Mouse (Mus musculus) bone marrow, adult 2 months (tissue): ENCODE measurements around the gene Vmn1r25. TPM values are rescaled to one million over a fixed set of nuclear protein-coding genes. Genes with fewer than 3 reads are reported as not detected.
"Not testable (repeated sequence)": the region's sequence is repeated elsewhere in the genome, so short reads cannot be mapped to it uniquely, and the experiment has no call there.

Source experiments
- H3K27ac ChIP-seq: fragments of 200-500 bp; 2 replicates; pipeline ENCODE4 v1.5.1; 2012; ENCODE audit warnings: low read depth, mild to moderate bottlenecking, control low read depth, inconsistent platforms, low read length; ENCODE audit not compliant: control insufficient read depth, poor library complexity, insufficient read depth
- H3K4me1 ChIP-seq: fragments of 200-500 bp; 2 replicates; pipeline ENCODE4 v1.6.1; 2011; ENCODE audit warnings: low read length; ENCODE audit not compliant: control insufficient read depth, insufficient read depth
- H3K4me3 ChIP-seq: fragments of 200-500 bp; replicated peaks from 2 replicates; pipeline ENCODE3; 2011; ENCODE audit warnings: mild to moderate bottlenecking, low read depth, low read length, control low read depth; ENCODE audit not compliant: control insufficient read depth
- CTCF ChIP-seq: fragments of 200-500 bp; IDR thresholded peaks from 2 replicates; pipeline ENCODE4 v1.5.1; 2011; ENCODE audit warnings: low read length, control low read depth; ENCODE audit not compliant: control insufficient read depth, insufficient read depth
- POLR2A ChIP-seq: fragments of 200-500 bp; IDR thresholded peaks from 2 replicates; pipeline ENCODE4 v1.6.1; 2011; ENCODE audit warnings: low read depth, mild to moderate bottlenecking, control low read depth, low read length, borderline replicate concordance; ENCODE audit not compliant: control insufficient read depth
- WGBS: fragments of 180-500 bp; shearing (Covaris S2); methylation state at CpG from one replicate; pipeline ENCODE4 v1.1.7; 2018; 5-methylcytosine and 5-hydroxymethylcytosine counted together
- polyA plus RNA-seq: library from polyadenylated mRNA; stranded (reverse); fragments of >200 nt; gene quantifications from 2 replicates; pipeline ENCODE4 v1.2.4, GENCODE M21; 2011; ENCODE audit warnings: low replicate concordance; ENCODE audit not compliant: missing spikeins, insufficient read depth, insufficient read length

The Vmn1r25 gene
- not detected in 2 replicates for polyA plus RNA-seq

DNA sequence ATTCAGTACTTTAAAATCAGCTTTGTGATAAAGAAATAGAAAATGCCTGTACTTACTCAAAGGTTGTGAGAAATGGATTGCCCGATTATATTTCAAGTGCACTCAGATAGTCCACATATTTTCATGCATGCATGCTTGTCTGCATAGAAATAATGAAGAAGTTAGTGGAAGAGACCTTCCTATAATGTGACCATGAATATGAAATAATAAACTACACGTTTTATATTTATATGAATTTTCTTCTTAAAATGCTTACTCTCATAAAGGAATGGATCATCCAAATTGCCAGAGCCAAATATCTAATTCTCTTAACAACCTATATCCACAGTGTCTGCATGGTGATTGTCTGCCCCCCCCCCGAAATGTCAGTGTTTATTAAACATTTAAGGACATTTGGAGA, at the start of gene Vmn1r25:
TSS of gene Vmn1r25 (minus strand) at position 101 of the 400 bp plus-strand sequence.
- TF ChIP-seq CTCF (no peak), POLR2A (no peak)
- WGBS, result 53% methylated on average over 3 of the region's 3 CpGs
- Histone ChIP-seq H3K4me3 (no peak within 1 kb of the TSS), H3K4me1 (no peaks in the 10 kb centered on the region), H3K27ac (no peak within 1 kb of the TSS)

DNA sequence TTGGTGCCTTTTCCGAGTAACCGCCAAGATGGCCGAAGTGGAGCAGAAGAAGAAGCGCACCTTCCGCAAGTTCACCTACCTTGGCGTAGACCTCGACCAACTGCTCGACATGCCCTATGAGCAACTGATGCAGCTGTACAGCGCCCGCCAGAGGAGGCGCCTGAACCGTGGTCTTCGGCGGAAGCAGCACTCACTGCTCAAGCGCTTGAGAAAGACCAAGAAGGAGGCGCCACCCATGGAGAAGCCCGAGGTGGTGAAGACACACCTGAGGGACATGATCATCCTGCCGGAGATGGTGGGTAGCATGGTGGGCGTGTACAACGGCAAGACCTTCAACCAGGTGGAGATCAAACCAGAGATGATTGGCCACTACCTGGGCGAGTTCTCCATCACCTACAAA, 36.9 kb upstream of the Vmn1r25 start:
- not testable (repeated sequence) for H3K4me3 ChIP-seq, H3K4me1 ChIP-seq, H3K27ac ChIP-seq
- WGBS, result 81% methylated on average over 21 of the region's 21 CpGs

DNA sequence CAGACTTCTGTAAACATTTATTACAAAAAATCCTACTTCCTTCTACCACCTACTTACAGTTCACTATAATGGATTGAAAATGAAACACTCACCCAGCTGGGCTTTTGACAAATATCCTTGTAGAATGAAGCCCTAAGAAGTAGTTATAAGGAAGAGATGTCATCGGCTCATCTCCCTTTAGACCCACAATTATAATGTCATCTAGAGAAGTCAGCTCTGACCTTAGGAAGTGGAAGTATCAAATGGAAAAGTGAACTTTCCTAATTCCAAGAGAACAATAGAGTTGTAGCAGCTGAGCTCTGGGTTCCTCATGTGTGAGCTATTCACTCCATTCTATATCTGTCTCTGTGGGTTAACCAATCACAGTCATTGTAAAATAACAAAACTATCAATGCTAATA, 34.4 kb upstream of the Vmn1r25 start, which contains the start of gene Vmn1r26:
TSS of gene Vmn1r26 (minus strand) at position 101 of the 400 bp plus-strand sequence.
- Histone ChIP-seq H3K27ac (no peak within 1 kb of the TSS), H3K4me1 (no peaks in the 10 kb centered on the region), H3K4me3 (no peak within 1 kb of the TSS)
- TF ChIP-seq POLR2A, result no peak
- no peak for TF ChIP-seq CTCF
- 92% methylated on average over 1 of the region's 1 CpGs for WGBS

DNA sequence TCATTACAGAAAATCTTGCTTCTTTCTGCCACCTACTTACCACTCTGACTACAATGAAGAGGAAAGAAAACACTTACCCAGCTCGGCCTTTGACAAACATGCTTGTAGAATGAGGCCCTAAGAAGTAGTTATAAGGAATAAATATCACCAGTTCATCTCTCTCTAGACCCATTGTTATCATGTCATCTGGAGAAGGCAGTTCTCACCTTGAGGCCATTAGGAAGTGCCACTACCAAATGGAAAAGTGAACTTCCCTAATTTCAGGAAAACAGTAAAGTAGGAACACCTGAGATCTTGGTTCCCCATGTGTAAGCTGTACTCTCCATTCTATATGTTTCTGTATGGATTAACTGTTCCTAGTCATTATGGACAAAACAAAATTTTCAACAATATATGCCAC, 19.2 kb downstream of the Vmn1r25 start, which contains the start of gene Vmn1r24:
TSS of gene Vmn1r24 (minus strand) at position 101 of the 400 bp plus-strand sequence.
- not testable (repeated sequence) for H3K4me1 ChIP-seq, H3K27ac ChIP-seq, H3K4me3 ChIP-seq
- WGBS, result 63% methylated on average over 1 of the region's 1 CpGs

Other genes starting within 250 kb of the Vmn1r25 start
- 53.6 and 71.9 TPM in 2 replicates for gene Vopp1, start 155.7 kb downstream of the Vmn1r25 start, polyA plus RNA-seq
- gene Vmn1r21, start 130.5 kb downstream of the Vmn1r25 start, polyA plus RNA-seq, result not detected in 2 replicates
- gene Vmn1r22, start 72.8 kb downstream of the Vmn1r25 start, polyA plus RNA-seq, result not detected in 2 replicates
- not detected in 2 replicates for gene Vmn1r23, start 54.0 kb downstream of the Vmn1r25 start, polyA plus RNA-seq
- not detected in 2 replicates for gene Vmn1r24, start 19.3 kb downstream of the Vmn1r25 start, polyA plus RNA-seq
- not detected in 2 replicates for gene Vmn1r26, start 34.3 kb upstream of the Vmn1r25 start, polyA plus RNA-seq
- gene Vmn1r27, start 238.0 kb upstream of the Vmn1r25 start, polyA plus RNA-seq, result not detected in 2 replicates